Mouse (Mus musculus): ENCODE data around the gene Lifr.

The Lifr gene

DNA sequence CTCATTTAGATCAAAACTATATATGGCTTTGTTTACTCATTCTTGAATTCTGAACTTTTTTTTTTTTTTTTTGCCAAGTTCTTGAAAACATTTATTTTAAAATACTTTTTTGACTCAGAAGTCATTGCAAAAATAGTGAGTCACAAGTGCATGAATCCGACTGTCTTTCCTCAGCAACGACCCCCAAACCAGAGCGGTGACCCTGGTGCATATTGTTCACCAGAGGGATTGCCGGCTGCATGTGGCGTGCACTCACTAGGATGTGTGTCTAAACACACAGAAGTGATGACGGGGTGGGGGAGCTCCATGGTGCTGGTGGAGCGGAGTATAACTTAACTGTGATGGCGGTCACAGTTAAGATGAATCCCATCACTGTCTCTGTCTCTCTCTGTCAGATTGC lies 83.4 kb downstream of the Lifr start:
- Histone ChIP-seq H3K9me3 (ENCODE audit: low read length) (no peaks in the 10 kb centered on the region), H3K4me3 (replicated peaks; ENCODE audit: low read length) (no peak overlapping the region), H3K4me1 (replicated peaks; ENCODE audit: low read depth, low read length) (peaks cover 25% of the 10 kb centered on the region), H3K27me3 (ENCODE audit: insufficient read depth, low read length) (no peaks in the 10 kb centered on the region), H3K36me3 (ENCODE audit: insufficient read depth, low read length) (peaks cover 97% of the 10 kb centered on the region)
- TF ChIP-seq CTCF (conservative IDR thresholded peaks at IDR 0.05; ENCODE audit: low read length) (no peak), NANOG (IDR thresholded peaks at IDR 0.05; ENCODE audit: borderline replicate concordance, low read length) (no peak), POU5F1 (IDR thresholded peaks at IDR 0.05; ENCODE audit: borderline replicate concordance, low read length) (no peak)

DNA sequence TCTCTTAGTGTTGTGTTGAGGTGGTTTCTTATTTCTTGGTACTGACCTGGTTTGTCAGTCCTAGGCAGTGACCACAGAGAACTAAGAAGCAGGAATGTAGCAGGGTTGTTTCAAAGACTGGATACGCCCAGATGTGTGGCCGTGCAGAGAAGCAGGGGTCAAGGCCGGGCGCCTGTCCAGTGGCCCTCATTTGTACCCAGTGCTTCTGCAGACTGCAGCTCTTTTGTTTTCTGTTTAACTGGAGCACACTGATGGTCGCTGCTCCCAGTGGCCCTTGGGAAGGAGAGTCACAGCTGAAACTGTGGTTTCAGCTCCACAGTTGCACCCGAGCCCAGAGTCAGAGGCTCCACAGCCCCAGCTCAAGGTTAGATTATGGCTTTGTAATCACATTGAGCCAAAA lies 90.2 kb downstream of the Lifr start:
- H3K36me3 ChIP-seq (ENCODE audit: insufficient read depth, low read length): peaks cover 93% of the 10 kb centered on the region
- no peak for TF ChIP-seq POU5F1 (IDR thresholded peaks at IDR 0.05; ENCODE audit: borderline replicate concordance, low read length)
- no peak for TF ChIP-seq CTCF (conservative IDR thresholded peaks at IDR 0.05; ENCODE audit: low read length)
- TF ChIP-seq NANOG (IDR thresholded peaks at IDR 0.05; ENCODE audit: borderline replicate concordance, low read length): no peak
- H3K9me3 ChIP-seq (ENCODE audit: low read length): no peaks in the 10 kb centered on the region
- H3K4me3 ChIP-seq (replicated peaks; ENCODE audit: low read length): no peak overlapping the region
- no peaks in the 10 kb centered on the region for H3K27me3 ChIP-seq (ENCODE audit: insufficient read depth, low read length)
- peaks cover 41% of the 10 kb centered on the region for H3K4me1 ChIP-seq (replicated peaks; ENCODE audit: low read depth, low read length)

DNA sequence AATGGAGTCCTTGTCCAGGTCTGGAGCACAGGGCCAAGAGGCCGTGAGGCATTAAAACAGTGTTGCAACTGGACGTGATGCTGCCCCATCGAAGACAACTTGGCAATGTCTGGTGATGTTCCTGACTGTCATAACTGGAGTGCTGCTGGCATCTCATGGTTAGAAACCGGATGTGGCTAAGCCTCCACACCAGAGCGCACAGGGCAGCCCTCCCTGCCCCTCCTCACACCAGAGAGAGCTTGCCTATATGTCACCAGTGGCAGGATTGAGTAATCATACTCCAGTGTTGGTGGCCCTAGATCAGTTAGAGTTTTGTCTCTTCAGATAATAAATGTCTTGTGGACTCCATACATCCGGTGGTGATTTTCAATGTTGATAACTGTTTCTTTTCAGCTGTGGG lies 97.3 kb downstream of the Lifr start:
- Histone ChIP-seq H3K36me3 (ENCODE audit: insufficient read depth, low read length) (peaks cover 100% of the 10 kb centered on the region), H3K4me3 (replicated peaks; ENCODE audit: low read length) (no peak overlapping the region), H3K4me1 (replicated peaks; ENCODE audit: low read depth, low read length) (peaks cover 20% of the 10 kb centered on the region), H3K9me3 (ENCODE audit: low read length) (no peaks in the 10 kb centered on the region), H3K27me3 (ENCODE audit: insufficient read depth, low read length) (no peaks in the 10 kb centered on the region)
- TF ChIP-seq CTCF (conservative IDR thresholded peaks at IDR 0.05; ENCODE audit: low read length) (no peak), NANOG (IDR thresholded peaks at IDR 0.05; ENCODE audit: borderline replicate concordance, low read length) (no peak), POU5F1 (IDR thresholded peaks at IDR 0.05; ENCODE audit: borderline replicate concordance, low read length) (no peak)

DNA sequence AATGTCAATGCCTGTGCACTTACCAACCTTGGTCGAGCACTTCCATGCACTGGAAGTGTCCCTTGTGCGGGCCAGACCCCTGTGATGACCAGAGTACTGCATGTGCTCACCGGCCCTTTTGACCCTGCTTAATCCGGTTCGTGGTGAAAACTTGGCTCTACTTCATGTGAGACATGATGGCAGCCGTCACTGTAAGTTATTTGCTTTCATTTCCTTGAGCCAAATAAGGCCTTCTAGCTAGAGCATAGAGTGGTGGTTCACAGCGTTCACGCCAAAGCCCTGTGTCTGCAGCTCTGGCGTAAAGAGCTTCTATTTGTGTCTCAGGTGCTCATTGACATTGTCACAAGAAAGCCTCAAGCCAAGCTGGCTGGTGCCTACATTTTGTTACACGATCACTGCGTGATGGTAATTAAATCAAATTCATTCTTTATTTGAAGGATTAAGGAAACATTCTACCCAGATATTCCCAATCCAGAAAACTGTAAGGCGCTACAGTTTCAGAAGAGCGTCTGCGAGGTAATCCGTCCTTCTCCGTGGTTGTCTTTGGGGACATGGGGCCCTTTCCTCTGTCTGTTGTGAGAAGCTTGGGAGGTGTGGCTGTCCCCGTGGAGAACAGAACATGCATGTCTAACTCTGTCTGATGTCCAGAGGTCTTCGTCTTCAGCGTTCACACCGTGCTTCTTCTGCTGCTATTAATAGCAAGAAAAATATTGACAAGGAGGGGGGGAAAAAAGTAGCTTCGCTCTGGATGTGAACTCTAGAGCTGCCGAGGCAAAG lies 99.5 kb downstream of the Lifr start:
- TF ChIP-seq NANOG (IDR thresholded peaks at IDR 0.05; ENCODE audit: borderline replicate concordance, low read length) (no peak), POU5F1 (IDR thresholded peaks at IDR 0.05; ENCODE audit: borderline replicate concordance, low read length) (no peak), CTCF (conservative IDR thresholded peaks at IDR 0.05; ENCODE audit: low read length) (no peak)
- H3K9me3 ChIP-seq (ENCODE audit: low read length): no peaks in the 10 kb centered on the region
- H3K4me1 ChIP-seq (replicated peaks; ENCODE audit: low read depth, low read length): peaks cover 34% of the 10 kb centered on the region
- no peak overlapping the region for H3K4me3 ChIP-seq (replicated peaks; ENCODE audit: low read length)
- H3K27me3 ChIP-seq (ENCODE audit: insufficient read depth, low read length): no peaks in the 10 kb centered on the region
- peaks cover 98% of the 10 kb centered on the region for H3K36me3 ChIP-seq (ENCODE audit: insufficient read depth, low read length)

DNA sequence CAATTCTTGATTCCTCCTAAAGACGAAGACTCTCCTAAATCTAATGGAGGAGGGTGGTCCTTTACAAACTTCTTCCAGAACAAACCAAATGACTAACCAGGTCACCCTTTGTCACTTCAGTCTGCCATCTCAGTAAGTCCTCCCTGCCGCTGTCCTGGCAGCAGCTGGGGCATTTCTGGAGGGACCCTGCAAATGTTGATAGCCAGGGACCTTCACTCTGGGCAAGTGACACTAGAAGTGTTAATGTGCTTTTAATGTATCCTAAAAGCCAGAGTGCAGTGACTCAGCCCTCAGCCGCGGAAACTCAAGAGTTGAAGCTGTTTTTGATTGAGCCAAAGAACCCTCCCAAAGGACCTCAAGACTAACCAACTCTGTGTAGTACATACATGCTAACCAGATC lies 100.7 kb downstream of the Lifr start:
- TF ChIP-seq CTCF (conservative IDR thresholded peaks at IDR 0.05; ENCODE audit: low read length) (no peak), NANOG (IDR thresholded peaks at IDR 0.05; ENCODE audit: borderline replicate concordance, low read length) (no peak), POU5F1 (IDR thresholded peaks at IDR 0.05; ENCODE audit: borderline replicate concordance, low read length) (no peak)
- Histone ChIP-seq H3K9me3 (ENCODE audit: low read length) (no peaks in the 10 kb centered on the region), H3K36me3 (ENCODE audit: insufficient read depth, low read length) (peaks cover 92% of the 10 kb centered on the region), H3K27me3 (ENCODE audit: insufficient read depth, low read length) (no peaks in the 10 kb centered on the region), H3K4me1 (replicated peaks; ENCODE audit: low read depth, low read length) (peaks cover 33% of the 10 kb centered on the region), H3K4me3 (replicated peaks; ENCODE audit: low read length) (no peak overlapping the region)

DNA sequence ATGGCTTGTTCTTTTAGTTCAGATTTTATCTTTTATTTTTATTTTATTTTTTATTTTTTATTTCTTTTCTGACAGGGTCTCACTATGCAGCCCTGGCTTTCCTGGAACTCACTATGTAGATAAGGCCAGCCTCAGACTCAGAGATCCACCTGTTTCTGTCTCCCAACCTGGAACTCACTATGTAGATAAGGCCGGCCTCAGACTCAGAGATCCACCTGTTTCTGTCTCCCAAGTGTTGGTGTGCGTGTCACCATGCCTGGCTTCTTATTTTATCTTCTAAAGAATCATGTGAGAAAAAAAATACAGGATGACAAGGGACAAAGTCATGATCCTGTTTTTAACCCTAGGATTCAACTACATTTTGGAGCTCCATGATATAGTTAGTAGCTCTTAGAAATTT lies 102.2 kb downstream of the Lifr start:
- Histone ChIP-seq H3K4me3 (replicated peaks; ENCODE audit: low read length) (no peak overlapping the region), H3K27me3 (ENCODE audit: insufficient read depth, low read length) (no peaks in the 10 kb centered on the region), H3K36me3 (ENCODE audit: insufficient read depth, low read length) (peaks cover 84% of the 10 kb centered on the region), H3K9me3 (ENCODE audit: low read length) (no peaks in the 10 kb centered on the region), H3K4me1 (replicated peaks; ENCODE audit: low read depth, low read length) (peaks cover 30% of the 10 kb centered on the region)
- TF ChIP-seq POU5F1 (IDR thresholded peaks at IDR 0.05; ENCODE audit: borderline replicate concordance, low read length): no peak
- TF ChIP-seq CTCF (conservative IDR thresholded peaks at IDR 0.05; ENCODE audit: low read length): no peak
- TF ChIP-seq NANOG (IDR thresholded peaks at IDR 0.05; ENCODE audit: borderline replicate concordance, low read length): no peak

DNA sequence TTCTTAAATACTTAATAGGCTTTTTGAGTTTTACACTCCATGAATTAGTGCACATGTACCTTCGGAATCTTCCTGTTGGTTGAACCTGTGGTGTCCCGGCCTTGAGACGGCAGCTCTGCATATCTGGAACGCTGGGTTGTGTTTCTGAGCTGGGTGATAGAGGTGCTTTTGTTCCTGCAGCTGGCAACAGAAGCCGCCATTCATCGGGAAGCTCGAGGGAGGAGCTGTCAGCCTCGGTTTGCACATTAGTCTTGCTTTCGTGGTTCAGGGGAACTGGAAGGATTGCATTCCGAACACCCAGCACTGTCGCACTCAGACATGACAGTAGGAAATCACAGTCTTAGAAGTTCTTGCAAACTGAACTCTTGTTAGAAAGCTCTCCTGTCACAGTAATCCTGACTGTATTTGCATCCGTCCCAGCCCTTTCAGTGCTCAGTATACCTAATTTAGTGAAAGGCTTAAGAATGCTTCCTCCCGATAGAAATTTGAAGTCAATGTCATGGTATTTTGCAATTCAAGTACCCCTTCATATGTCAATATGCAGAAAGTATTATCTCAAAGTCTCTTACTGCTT lies 103.8 kb downstream of the Lifr start:
- peaks cover 30% of the 10 kb centered on the region for H3K4me1 ChIP-seq (replicated peaks; ENCODE audit: low read depth, low read length)
- no peak overlapping the region for H3K4me3 ChIP-seq (replicated peaks; ENCODE audit: low read length)
- TF ChIP-seq POU5F1 (IDR thresholded peaks at IDR 0.05; ENCODE audit: borderline replicate concordance, low read length) (no peak), NANOG (IDR thresholded peaks at IDR 0.05; ENCODE audit: borderline replicate concordance, low read length) (no peak), CTCF (conservative IDR thresholded peaks at IDR 0.05; ENCODE audit: low read length) (no peak)
- no peaks in the 10 kb centered on the region for H3K9me3 ChIP-seq (ENCODE audit: low read length)
- H3K36me3 ChIP-seq (ENCODE audit: insufficient read depth, low read length): peaks cover 70% of the 10 kb centered on the region
- no peaks in the 10 kb centered on the region for H3K27me3 ChIP-seq (ENCODE audit: insufficient read depth, low read length)

DNA sequence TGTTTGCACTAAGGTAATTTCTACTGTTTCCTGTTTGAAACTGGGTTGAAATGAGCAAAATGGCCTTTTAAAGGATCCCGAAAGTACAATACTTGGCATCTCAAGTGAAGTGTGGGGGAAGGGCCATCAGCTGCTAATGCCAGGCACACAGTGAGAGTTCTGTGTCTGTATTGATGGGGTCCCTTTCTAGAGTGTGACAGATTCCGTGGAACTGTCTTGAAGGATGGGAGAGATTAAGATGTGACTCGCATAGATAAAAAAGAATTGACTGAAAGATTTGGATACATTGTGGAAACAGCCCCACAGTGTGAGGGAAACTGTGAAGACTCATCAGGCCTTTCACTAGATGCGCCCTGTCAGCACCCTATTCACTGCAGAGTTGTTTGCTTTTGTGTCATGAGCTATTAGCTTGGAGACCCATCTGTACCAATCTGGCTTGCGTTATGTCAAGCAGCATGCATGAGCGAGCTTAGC lies 104.4 kb downstream of the Lifr start:
- Histone ChIP-seq H3K36me3 (ENCODE audit: insufficient read depth, low read length) (peaks cover 68% of the 10 kb centered on the region), H3K4me3 (replicated peaks; ENCODE audit: low read length) (no peak overlapping the region), H3K9me3 (ENCODE audit: low read length) (no peaks in the 10 kb centered on the region), H3K27me3 (ENCODE audit: insufficient read depth, low read length) (no peaks in the 10 kb centered on the region), H3K4me1 (replicated peaks; ENCODE audit: low read depth, low read length) (peaks cover 30% of the 10 kb centered on the region)
- TF ChIP-seq NANOG (IDR thresholded peaks at IDR 0.05; ENCODE audit: borderline replicate concordance, low read length) (no peak), CTCF (conservative IDR thresholded peaks at IDR 0.05; ENCODE audit: low read length) (no peak), POU5F1 (IDR thresholded peaks at IDR 0.05; ENCODE audit: borderline replicate concordance, low read length) (no peak)
